Mouse (Mus musculus): ENCODE measurements around the gene Rbpj. TPM values are rescaled to one million over a fixed set of nuclear protein-coding genes. Genes with fewer than 3 reads are reported as not detected.

Gene Rbpj
- total and polyA plus RNA-seq, 2 experiments: 4.2 to 9.6 TPM

- no peaks in the 10 kb centered on the region for H3K36me3 ChIP-seq (ENCODE audit: control insufficient read depth, insufficient read depth, low read length)
Observed at GRCm38 (mm10) chr5:53572496-53572895, 106.5 kb downstream of the Rbpj start.

GRCm38 (mm10) chr5:53574883-53575442 is 109.0 kb downstream of the Rbpj start:
- Histone ChIP-seq H3K9ac (ENCODE audit: low read depth, low read length) (no peak overlapping the region), H3K27ac (replicated peaks; ENCODE audit: insufficient read depth, low read depth, low read length) (no peak overlapping the region), H3K4me3 (ENCODE audit: insufficient read depth, low read depth, low read length) (no peak overlapping the region), H3K36me3 (ENCODE audit: control insufficient read depth, insufficient read depth, low read length) (no peaks in the 10 kb centered on the region), H3K4me1 (ENCODE audit: control insufficient read depth, insufficient read depth, low read length) (no peaks in the 10 kb centered on the region), H3K79me2 (ENCODE audit: control insufficient read depth, insufficient read depth, low read length) (no peaks in the 10 kb centered on the region), H3K27me3 (ENCODE audit: control insufficient read depth, insufficient read depth, low read length) (no peaks in the 10 kb centered on the region)
- 52% methylated on average over 3 of the region's 3 CpGs for WGBS
- DNase-seq (ENCODE audit: extremely low read depth, low read depth, low spot score): no peak
- TF ChIP-seq CTCF (IDR thresholded peaks at IDR 0.05; ENCODE audit: low read depth, low read length) (no peak), POLR2A (IDR thresholded peaks at IDR 0.05; ENCODE audit: extremely low read depth, insufficient read depth, low read length) (no peak)

More at GRCm38 (mm10) chr5:53572496-53572895, 106.5 kb downstream of the Rbpj start:
- no peak overlapping the region for H3K27ac ChIP-seq (replicated peaks; ENCODE audit: insufficient read depth, low read depth, low read length)
- DNase-seq (ENCODE audit: extremely low read depth, low read depth, low spot score): no peak
- TF ChIP-seq CTCF (IDR thresholded peaks at IDR 0.05; ENCODE audit: low read depth, low read length): no peak
- no peaks in the 10 kb centered on the region for H3K4me1 ChIP-seq (ENCODE audit: control insufficient read depth, insufficient read depth, low read length)
- 80% methylated on average over 5 of the region's 5 CpGs for WGBS
- no peak overlapping the region for H3K4me3 ChIP-seq (ENCODE audit: insufficient read depth, low read depth, low read length)
- no peaks in the 10 kb centered on the region for H3K27me3 ChIP-seq (ENCODE audit: control insufficient read depth, insufficient read depth, low read length)
- no peaks in the 10 kb centered on the region for H3K79me2 ChIP-seq (ENCODE audit: control insufficient read depth, insufficient read depth, low read length)
- H3K9ac ChIP-seq (ENCODE audit: low read depth, low read length): no peak overlapping the region

- TF ChIP-seq CTCF (IDR thresholded peaks at IDR 0.05; ENCODE audit: low read depth, low read length) (no peak), POLR2A (IDR thresholded peaks at IDR 0.05; ENCODE audit: extremely low read depth, insufficient read depth, low read length) (no peak)
- Histone ChIP-seq H3K27me3 (ENCODE audit: control insufficient read depth, insufficient read depth, low read length) (no peaks in the 10 kb centered on the region), H3K27ac (replicated peaks; ENCODE audit: insufficient read depth, low read depth, low read length) (no peak overlapping the region), H3K4me1 (ENCODE audit: control insufficient read depth, insufficient read depth, low read length) (no peaks in the 10 kb centered on the region), H3K79me2 (ENCODE audit: control insufficient read depth, insufficient read depth, low read length) (no peaks in the 10 kb centered on the region), H3K36me3 (ENCODE audit: control insufficient read depth, insufficient read depth, low read length) (no peaks in the 10 kb centered on the region), H3K4me3 (ENCODE audit: insufficient read depth, low read depth, low read length) (no peak overlapping the region), H3K9ac (ENCODE audit: low read depth, low read length) (no peak overlapping the region)
- 82% methylated on average over 10 of the region's 10 CpGs for WGBS
- DNase-seq (ENCODE audit: extremely low read depth, low read depth, low spot score): no peak
Observed at GRCm38 (mm10) chr5:53577272-53577889, 111.4 kb downstream of the Rbpj start.

GRCm38 (mm10) chr5:53584069-53584767 is 118.3 kb downstream of the Rbpj start:
- Histone ChIP-seq H3K9ac (ENCODE audit: low read depth, low read length) (no peak overlapping the region), H3K79me2 (ENCODE audit: control insufficient read depth, insufficient read depth, low read length) (no peaks in the 10 kb centered on the region), H3K4me3 (ENCODE audit: insufficient read depth, low read depth, low read length) (no peak overlapping the region), H3K27me3 (ENCODE audit: control insufficient read depth, insufficient read depth, low read length) (no peaks in the 10 kb centered on the region), H3K27ac (replicated peaks; ENCODE audit: insufficient read depth, low read depth, low read length) (no peak overlapping the region), H3K4me1 (ENCODE audit: control insufficient read depth, insufficient read depth, low read length) (peaks cover 4% of the 10 kb centered on the region), H3K36me3 (ENCODE audit: control insufficient read depth, insufficient read depth, low read length) (no peaks in the 10 kb centered on the region)
- WGBS: 94% methylated on average over 9 of the region's 9 CpGs
- TF ChIP-seq POLR2A (IDR thresholded peaks at IDR 0.05; ENCODE audit: extremely low read depth, insufficient read depth, low read length) (no peak), CTCF (IDR thresholded peaks at IDR 0.05; ENCODE audit: low read depth, low read length) (no peak)
- no peak for DNase-seq (ENCODE audit: extremely low read depth, low read depth, low spot score)

GRCm38 (mm10) chr5:53588421-53589171 is 122.6 kb downstream of the Rbpj start:
- DNase-seq (ENCODE audit: extremely low read depth, low read depth, low spot score): peak; percentile 26
- H3K4me3 ChIP-seq (ENCODE audit: insufficient read depth, low read depth, low read length): peak overlapping the region; percentile 94
- peaks cover 11% of the 10 kb centered on the region for H3K4me1 ChIP-seq (ENCODE audit: control insufficient read depth, insufficient read depth, low read length)
- peak overlapping the region; percentile 66; the same call in 1 of the 2 replicates for H3K27ac ChIP-seq (replicated peaks; ENCODE audit: insufficient read depth, low read depth, low read length)
- TF ChIP-seq POLR2A (IDR thresholded peaks at IDR 0.05; ENCODE audit: extremely low read depth, insufficient read depth, low read length): no peak
- TF ChIP-seq CTCF (IDR thresholded peaks at IDR 0.05; ENCODE audit: low read depth, low read length): no peak
- H3K27me3 ChIP-seq (ENCODE audit: control insufficient read depth, insufficient read depth, low read length): no peaks in the 10 kb centered on the region
- no peaks in the 10 kb centered on the region for H3K36me3 ChIP-seq (ENCODE audit: control insufficient read depth, insufficient read depth, low read length)
- H3K79me2 ChIP-seq (ENCODE audit: control insufficient read depth, insufficient read depth, low read length): peaks cover 8% of the 10 kb centered on the region; the same call in 1 of the 2 replicates
- peak overlapping the region; percentile 91 for H3K9ac ChIP-seq (ENCODE audit: low read depth, low read length)
- WGBS: 5% methylated on average over 33 of the region's 34 CpGs

Measured in liver, adult 2 months (tissue).